Mouse (Mus musculus) ZHBTc4 (cell line): ENCODE data around the gene Ttll11.

ENCODE experiments used
- DNase-seq: peaks from one replicate; pipeline ENCODE4 v3.0.0-alpha.2; 2011; ENCODE audit warnings: low read depth, low spot score

Gene Ttll11

GRCm38 (mm10) chr2:35728633-35729032, 251.1 kb downstream of the Ttll11 start:
- DNase-seq: no peak

GRCm38 (mm10) chr2:35723691-35724090, 256.0 kb downstream of the Ttll11 start:
- DNase-seq: no peak

GRCm38 (mm10) chr2:35723267-35723666, 256.4 kb downstream of the Ttll11 start:
- DNase-seq: no peak

DNA sequence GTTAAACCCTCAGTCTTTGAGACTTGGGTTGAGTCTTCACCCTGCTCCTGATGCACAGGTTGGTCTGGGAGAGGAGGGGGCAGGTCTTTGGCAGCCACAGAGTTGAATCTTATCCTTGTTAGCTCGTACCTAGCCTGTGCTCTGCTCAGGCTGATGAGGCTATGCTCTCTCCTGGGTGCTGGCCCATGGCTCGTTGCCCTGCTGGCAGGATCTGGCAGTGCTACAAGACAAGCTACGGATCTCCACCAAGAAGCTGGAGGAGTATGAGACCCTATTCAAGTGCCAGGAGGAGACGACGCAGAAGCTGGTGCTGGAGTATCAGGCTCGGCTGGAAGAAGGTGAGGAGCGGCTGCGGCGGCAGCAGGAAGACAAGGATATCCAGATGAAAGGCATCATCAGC, 256.9 kb downstream of the Ttll11 start:
- DNase-seq: peak; percentile 53

DNA sequence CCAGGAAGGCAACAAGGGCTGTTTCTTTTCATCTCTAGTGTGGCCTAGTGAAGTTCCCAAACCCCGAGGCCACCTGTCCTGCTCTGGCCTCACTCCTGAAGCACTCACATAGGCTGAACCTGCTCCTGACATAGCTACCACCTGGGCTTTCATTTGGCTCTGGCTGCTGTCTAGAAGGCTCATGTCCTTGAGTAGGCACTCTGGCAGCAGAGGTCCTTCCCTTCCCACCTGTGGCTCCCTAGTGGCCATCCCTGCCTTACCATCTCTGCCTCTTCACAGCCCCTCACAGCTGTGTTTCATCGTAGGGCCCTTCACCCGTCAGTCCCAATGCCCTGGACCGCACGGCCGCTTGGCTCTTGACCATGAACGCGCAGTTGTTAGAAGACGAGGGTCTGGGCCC, 258.8 kb downstream of the Ttll11 start:
- no peak for DNase-seq

- no peak for DNase-seq
These were observed 259.2 kb downstream of the Ttll11 start for GRCm38 (mm10) chr2:35720550-35720949.

- DNase-seq: no peak
These were observed 259.6 kb downstream of the Ttll11 start for GRCm38 (mm10) chr2:35720104-35720503.

- no peak for DNase-seq
These were observed 260.3 kb downstream of the Ttll11 start for GRCm38 (mm10) chr2:35719230-35720005.

DNA sequence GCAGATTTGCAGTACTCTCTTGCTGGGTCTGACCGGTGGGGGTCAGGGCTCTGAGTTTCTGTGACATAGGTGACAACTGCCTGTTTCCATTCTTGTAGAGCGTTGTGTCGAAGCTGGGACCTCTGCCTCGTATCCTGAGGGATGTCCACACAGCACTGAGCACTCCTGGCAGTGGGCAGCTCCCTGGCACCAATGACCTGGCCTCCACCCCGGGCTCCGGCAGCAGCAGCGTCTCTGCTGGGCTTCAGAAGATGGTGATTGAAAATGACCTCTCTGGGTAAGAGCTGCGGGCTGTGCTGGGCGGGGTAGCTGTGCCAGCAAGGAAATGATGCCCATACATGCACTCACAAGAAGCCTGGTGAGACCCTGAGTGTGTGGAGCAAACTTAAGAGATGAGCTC, 261.1 kb downstream of the Ttll11 start:
- DNase-seq: no peak

DNA sequence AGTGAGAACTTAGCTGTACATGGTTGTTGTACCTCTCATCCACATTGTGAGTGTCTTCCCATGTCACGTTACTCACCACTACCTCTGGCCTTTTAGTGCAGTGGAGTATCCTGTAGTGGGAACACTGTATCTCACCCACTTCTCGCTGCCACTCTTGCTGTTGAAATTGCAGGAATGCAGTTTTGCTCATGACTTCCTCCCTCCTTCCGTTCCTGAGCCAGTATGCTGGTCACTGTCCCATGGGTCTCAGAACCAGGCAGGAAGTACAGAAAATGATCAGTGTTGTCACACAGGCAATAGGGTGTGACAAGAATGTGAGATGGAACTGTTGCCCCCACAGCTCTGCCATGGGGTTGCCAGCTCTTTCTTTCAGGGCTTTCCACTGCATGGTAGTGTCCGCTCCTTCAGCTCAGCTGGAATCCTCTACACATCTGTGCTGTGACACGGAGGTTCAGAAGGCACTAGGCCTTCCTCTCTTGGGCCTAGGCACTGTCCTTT, 261.7 kb downstream of the Ttll11 start:
- no peak for DNase-seq

DNA sequence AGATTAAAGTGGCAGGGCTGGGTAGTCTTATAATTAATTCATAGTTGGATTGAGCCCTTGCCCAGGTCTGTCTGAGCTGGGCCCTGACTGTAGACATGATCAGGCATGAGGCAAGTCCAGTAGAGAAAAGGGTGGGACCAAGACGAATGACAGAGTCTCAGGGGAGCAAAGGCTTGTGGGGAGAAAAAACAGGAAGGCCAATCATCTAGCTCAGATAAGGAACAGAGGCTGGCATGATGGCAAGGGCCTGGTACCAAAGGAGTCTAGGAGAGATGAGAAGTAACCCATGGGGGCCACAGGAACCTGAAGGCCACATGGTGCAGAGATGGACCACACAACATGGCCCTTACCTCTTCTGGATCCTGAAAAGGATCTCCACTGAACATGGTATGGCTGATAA, 263.5 kb downstream of the Ttll11 start:
- no peak for DNase-seq

DNA sequence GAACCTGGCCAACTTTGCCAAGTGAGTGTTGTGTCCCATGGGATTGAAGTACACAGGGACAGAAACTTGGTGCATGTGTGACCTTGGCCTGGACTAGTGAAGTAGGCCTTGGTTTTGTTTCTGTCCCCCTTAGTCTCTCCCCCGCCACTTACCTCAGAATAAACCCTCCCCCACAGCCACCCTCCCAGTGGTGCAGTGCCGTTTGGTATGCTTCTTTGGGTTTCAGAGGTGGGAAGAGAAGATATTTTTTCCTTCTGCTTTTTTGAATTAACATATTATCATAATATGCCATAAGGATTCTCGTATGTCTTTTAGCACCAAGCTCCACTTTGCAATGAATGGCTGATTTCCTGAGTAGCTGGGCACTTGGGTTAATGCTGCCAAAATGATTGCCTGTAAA, 264.2 kb downstream of the Ttll11 start:
- DNase-seq: no peak

DNA sequence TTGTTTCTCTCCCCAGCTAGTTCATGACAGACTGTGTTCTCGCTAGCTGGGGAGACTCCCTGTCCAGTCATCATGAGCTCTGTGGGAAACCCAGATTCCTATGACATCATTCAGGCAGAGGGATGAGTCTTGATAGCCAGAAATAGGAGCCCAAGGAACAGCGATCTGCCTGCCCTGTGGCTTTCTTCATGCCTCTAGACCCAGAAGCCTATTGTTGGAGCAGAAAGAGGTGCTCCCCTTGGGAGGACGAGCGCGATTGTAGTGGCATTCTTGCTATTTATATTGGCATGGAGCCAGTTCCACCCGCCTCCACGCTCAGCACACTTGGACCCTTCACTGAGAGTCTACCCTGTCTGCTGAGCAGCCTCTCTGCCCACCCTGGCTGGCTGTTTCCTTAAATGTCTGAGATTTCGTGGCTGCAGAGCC, 265.0 kb downstream of the Ttll11 start:
- peak; percentile 36 for DNase-seq

GRCm38 (mm10) chr2:35713460-35713859, 266.3 kb downstream of the Ttll11 start:
- DNase-seq: no peak

GRCm38 (mm10) chr2:35712611-35713010, 267.1 kb downstream of the Ttll11 start:
- DNase-seq: no peak

DNA sequence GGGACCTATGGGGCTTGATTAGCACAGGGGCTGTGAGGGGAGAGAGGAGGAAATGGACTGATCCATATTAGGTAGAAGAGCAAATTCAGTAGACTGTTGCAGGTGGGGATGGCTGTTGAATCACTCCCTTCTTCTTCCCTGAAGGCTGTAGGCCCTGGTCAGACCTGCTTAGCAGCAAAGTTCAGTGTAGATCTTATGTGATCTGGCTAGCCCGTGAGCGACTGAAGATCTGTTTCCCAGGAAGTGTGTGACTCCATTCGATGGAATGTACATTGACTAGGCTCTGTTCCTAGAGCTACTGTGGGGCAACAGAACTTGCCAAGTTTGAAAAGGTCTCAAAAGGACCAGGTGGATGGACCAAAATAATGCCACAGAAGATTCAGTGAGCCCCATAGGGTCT, 276.5 kb downstream of the Ttll11 start:
- no peak for DNase-seq

- DNase-seq: no peak
These were observed 277.1 kb downstream of the Ttll11 start for GRCm38 (mm10) chr2:35702608-35703007.

GRCm38 (mm10) chr2:35702001-35702400, 277.7 kb downstream of the Ttll11 start:
- no peak for DNase-seq
